Mouse (Mus musculus) hindbrain, embryonic 11.5 days (tissue): ENCODE measurements around the gene Sigirr. TPM values are rescaled to one million over a fixed set of nuclear protein-coding genes. Genes with fewer than 3 reads are reported as not detected.

Source experiments
- ATAC-seq: fragments of 200-750 bp; cut with Nextera tagmentation; 2 replicates; pipeline ENCODE4 v1.8.0; 2017; ENCODE audit warnings: mild to moderate bottlenecking, moderate TSS enrichment, moderate library complexity; ENCODE audit not compliant: low FRiP score
- DNase-seq: peaks from one replicate; pipeline ENCODE4 v3.0.0-alpha.2; 2015; ENCODE audit warnings: low spot score
- H3K27ac ChIP-seq: fragments of 300-500 bp; sonication (generic); 2 replicates; pipeline ENCODE4 v1.5.1; 2014; ENCODE audit warnings: mild to moderate bottlenecking, low read depth, low read length
- H3K27me3 ChIP-seq: fragments of 300-500 bp; sonication (generic); 2 replicates; pipeline ENCODE4 v1.6.1; 2014; ENCODE audit warnings: mild to moderate bottlenecking, low read length, moderate library complexity, mixed read lengths; ENCODE audit not compliant: control insufficient read depth, insufficient read depth
- H3K36me3 ChIP-seq: fragments of 300-500 bp; sonication (generic); 2 replicates; pipeline ENCODE4 v1.6.1; 2014; ENCODE audit warnings: mild to moderate bottlenecking, low read length, moderate library complexity, mixed read lengths; ENCODE audit not compliant: control insufficient read depth, insufficient read depth
- H3K4me1 ChIP-seq: fragments of 300-500 bp; sonication (generic); replicated peaks from 2 replicates; pipeline ENCODE4 v1.6.1; 2014; ENCODE audit warnings: low read length, mixed read lengths; ENCODE audit not compliant: control insufficient read depth, insufficient read depth
- H3K4me2 ChIP-seq: fragments of 300-500 bp; sonication (generic); replicated peaks from 2 replicates; pipeline ENCODE4 v1.6.1; 2014; ENCODE audit warnings: mild to moderate bottlenecking, low read depth, low read length
- H3K4me3 ChIP-seq: fragments of 300-500 bp; sonication (generic); 2 replicates; pipeline ENCODE4 v1.5.1; 2014; ENCODE audit warnings: low read depth, low read length
- H3K9ac ChIP-seq: fragments of 300-500 bp; sonication (generic); 2 replicates; pipeline ENCODE4 v1.6.1; 2014; ENCODE audit warnings: low read depth, low read length
- H3K9me3 ChIP-seq: fragments of 300-500 bp; sonication (generic); 2 replicates; pipeline ENCODE4 v1.6.1; 2016; ENCODE audit warnings: low read length; ENCODE audit not compliant: control insufficient read depth
- WGBS: fragments of 180-500 bp; shearing (Covaris S2); extraction: QIAGEN DNeasy Blood & Tissue Kit; methylation state at CpG from one replicate; pipeline ENCODE4 v1.1.7; 2014; 5-methylcytosine and 5-hydroxymethylcytosine counted together
- polyA plus RNA-seq: library from polyadenylated mRNA; unstranded; fragments of >200 nt; fragmentation: Nextera tagmentation; extraction: Ambion mirVana; gene quantifications from 2 replicates; pipeline ENCODE4 v1.2.1, GENCODE M21; 2014

Sigirr gene
- polyA plus RNA-seq, 1 experiment from 2014 or later, result 1.0 TPM

- Histone ChIP-seq H3K9me3 (no peaks in the 10 kb centered on the region), H3K36me3 (no peaks in the 10 kb centered on the region), H3K4me3 (peak overlapping the region; percentile 6; the same call in 1 of the 2 replicates), H3K4me2 (peak overlapping the region; percentile 35), H3K27ac (no peak overlapping the region), H3K9ac (no peak overlapping the region), H3K27me3 (peaks cover 16% of the 10 kb centered on the region), H3K4me1 (peaks cover 2% of the 10 kb centered on the region)
- ATAC-seq (peak; percentile 87), DNase-seq (peak; percentile 81)
- 3% methylated on average over 37 of the region's 37 CpGs for WGBS
Measured at GRCm38 (mm10) chr7:141092051-141092735, 8.2 kb downstream of the Sigirr start.

DNA sequence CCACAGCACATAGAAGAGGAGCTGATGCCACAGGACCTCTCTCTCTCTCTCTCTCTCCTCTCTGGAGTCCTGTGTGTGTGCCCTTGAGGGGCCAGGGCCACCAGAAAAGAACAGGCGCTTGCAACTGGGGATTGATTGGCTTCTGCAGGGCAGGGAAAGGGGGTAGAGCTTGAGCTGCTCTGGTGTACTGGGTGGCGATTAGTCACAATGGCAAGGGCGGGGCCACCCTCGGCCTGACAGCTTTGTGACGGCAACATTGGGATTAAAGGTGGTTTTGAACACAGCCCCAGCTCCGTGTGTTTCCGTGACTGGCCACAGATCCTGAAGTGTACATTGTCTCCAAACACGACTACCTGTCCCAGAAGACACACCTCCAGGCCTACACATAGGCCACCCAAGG, 10.1 kb downstream of the Sigirr start:
- Histone ChIP-seq H3K4me1 (peaks cover 2% of the 10 kb centered on the region), H3K4me2 (no peak overlapping the region), H3K9ac (no peak overlapping the region), H3K4me3 (no peak overlapping the region), H3K36me3 (no peaks in the 10 kb centered on the region), H3K27me3 (peaks cover 16% of the 10 kb centered on the region), H3K9me3 (no peaks in the 10 kb centered on the region), H3K27ac (no peak overlapping the region)
- 68% methylated on average over 8 of the region's 8 CpGs for WGBS
- no peak for DNase-seq
- no peak for ATAC-seq

- Histone ChIP-seq H3K4me3 (no peak overlapping the region), H3K9ac (no peak overlapping the region), H3K27me3 (peaks cover 16% of the 10 kb centered on the region), H3K36me3 (no peaks in the 10 kb centered on the region), H3K4me1 (peaks cover 2% of the 10 kb centered on the region), H3K4me2 (no peak overlapping the region; the same call in 1 of the 2 replicates), H3K9me3 (no peaks in the 10 kb centered on the region), H3K27ac (no peak overlapping the region)
- DNase-seq (no peak), ATAC-seq (no peak)
- WGBS, result 25% methylated on average over 18 of the region's 18 CpGs
Measured at GRCm38 (mm10) chr7:141088473-141088872, 11.9 kb downstream of the Sigirr start.

- Histone ChIP-seq H3K36me3 (no peaks in the 10 kb centered on the region), H3K27me3 (peaks cover 14% of the 10 kb centered on the region), H3K4me1 (peaks cover 2% of the 10 kb centered on the region), H3K9me3 (no peaks in the 10 kb centered on the region), H3K4me3 (no peak overlapping the region), H3K27ac (no peak overlapping the region), H3K4me2 (no peak overlapping the region), H3K9ac (no peak overlapping the region)
- DNase-seq (no peak), ATAC-seq (no peak)
- WGBS, result 41% methylated on average over 8 of the region's 8 CpGs
Measured at GRCm38 (mm10) chr7:141087894-141088293, 12.5 kb downstream of the Sigirr start.

DNA sequence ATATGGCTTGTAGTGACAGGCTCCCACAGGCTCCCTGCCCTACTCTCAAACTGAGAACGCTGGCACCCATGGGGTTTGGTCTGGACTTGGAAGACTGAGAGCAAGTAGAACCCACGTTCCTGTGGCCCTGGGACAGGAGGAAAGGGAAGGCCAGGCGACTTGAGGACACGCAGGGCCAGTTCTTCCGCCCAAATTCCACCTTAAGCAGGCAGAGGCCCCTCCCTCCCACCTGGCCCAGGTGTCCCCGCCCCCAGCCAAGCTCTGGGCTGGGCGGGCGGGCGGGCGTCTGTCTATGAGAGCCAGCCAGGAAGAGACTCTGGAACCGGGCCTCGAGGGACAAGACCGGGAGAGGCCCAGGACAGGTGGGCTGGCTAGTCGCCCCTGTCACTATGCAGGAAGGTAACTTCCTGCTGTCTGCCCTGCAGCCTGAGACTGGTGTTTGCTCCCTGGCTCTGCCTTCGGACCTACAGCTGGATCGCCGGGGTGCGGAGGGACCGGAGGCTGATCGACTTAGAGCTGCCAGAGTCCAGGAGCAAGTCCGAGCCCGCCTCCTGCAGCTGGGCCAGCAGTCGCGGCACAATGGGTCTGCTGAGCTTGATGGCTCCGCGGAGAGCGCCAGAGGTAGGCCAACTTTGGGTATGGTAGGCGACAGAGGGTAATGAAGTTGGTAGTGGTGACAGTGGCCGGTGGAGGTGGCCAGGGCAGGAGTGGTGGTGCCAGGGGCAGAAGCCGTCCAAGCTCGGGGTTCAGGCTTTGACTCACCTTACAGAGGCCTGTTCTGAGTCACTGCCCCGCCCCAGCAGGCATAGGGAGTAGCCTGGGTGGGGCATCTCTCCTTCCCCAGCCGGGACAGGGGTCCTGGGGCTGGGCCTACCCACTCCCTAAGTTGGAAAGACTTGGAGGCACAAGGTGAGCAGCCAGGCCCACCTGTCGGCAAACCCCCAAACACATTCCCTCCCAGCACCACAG, 20.6 kb downstream of the Sigirr start:
- peaks cover 5% of the 10 kb centered on the region; the same call in 1 of the 2 replicates for H3K27me3 ChIP-seq
- 24% methylated on average over 34 of the region's 34 CpGs for WGBS
- H3K4me1 ChIP-seq, result no peaks in the 10 kb centered on the region
- H3K4me2 ChIP-seq, result peak overlapping the region; percentile 11; the same call in 1 of the 2 replicates
- no peaks in the 10 kb centered on the region for H3K9me3 ChIP-seq
- no peak overlapping the region for H3K9ac ChIP-seq
- DNase-seq (no peak), ATAC-seq (no peak)
- H3K36me3 ChIP-seq, result no peaks in the 10 kb centered on the region
- H3K4me3 ChIP-seq, result no peak overlapping the region
- H3K27ac ChIP-seq, result no peak overlapping the region

- Histone ChIP-seq H3K27ac (no peak overlapping the region), H3K9me3 (no peaks in the 10 kb centered on the region), H3K4me1 (no peaks in the 10 kb centered on the region), H3K4me2 (no peak overlapping the region), H3K36me3 (no peaks in the 10 kb centered on the region), H3K9ac (no peak overlapping the region), H3K27me3 (peaks cover 5% of the 10 kb centered on the region; the same call in 1 of the 2 replicates), H3K4me3 (no peak overlapping the region)
- DNase-seq (no peak), ATAC-seq (no peak)
- 81% methylated on average over 4 of the region's 4 CpGs for WGBS
Measured at GRCm38 (mm10) chr7:141078876-141079275, 21.5 kb downstream of the Sigirr start.

- no peak within 1 kb of the TSS for H3K4me2 ChIP-seq
- H3K9me3 ChIP-seq, result no peaks in the 10 kb centered on the region
- no peaks in the 10 kb centered on the region for H3K36me3 ChIP-seq
- no peak within 1 kb of the TSS for H3K4me3 ChIP-seq
- DNase-seq (no peak), ATAC-seq (no peak)
- H3K27ac ChIP-seq, result no peak within 1 kb of the TSS
- WGBS, result 94% methylated on average over 15 of the region's 15 CpGs
- H3K27me3 ChIP-seq, result peaks cover 5% of the 10 kb centered on the region; the same call in 1 of the 2 replicates
- H3K4me1 ChIP-seq, result no peaks in the 10 kb centered on the region
- no peak within 1 kb of the TSS for H3K9ac ChIP-seq
Measured at GRCm38 (mm10) chr7:141077841-141078240, 22.5 kb downstream of the Sigirr start, which contains the start of gene Pkp3. Gene Pkp3, plus strand, starts transcription at chr7:141078218.

DNA sequence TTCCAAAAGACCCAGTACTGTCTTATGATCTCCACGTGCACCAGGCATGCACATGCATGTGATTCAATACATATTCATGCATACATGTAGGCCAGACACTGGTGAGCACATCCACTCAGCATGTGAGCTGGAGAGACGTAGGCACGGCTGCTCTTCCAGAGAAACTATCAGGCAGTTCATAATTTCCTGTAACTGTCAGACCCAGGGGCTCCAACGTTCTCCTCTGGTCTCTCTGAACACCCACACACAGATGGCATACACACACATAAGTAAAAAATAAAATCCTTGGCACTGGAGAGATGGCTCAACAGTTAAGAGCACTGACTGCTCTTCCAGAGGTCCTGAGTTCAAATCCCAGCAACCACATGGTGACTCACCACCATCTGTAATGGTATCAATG, 26.6 kb downstream of the Sigirr start:
- Histone ChIP-seq H3K36me3 (no peaks in the 10 kb centered on the region), H3K4me2 (no peak overlapping the region), H3K9ac (no peak overlapping the region), H3K4me3 (no peak overlapping the region), H3K27me3 (peaks cover 16% of the 10 kb centered on the region), H3K9me3 (no peaks in the 10 kb centered on the region), H3K4me1 (no peaks in the 10 kb centered on the region), H3K27ac (no peak overlapping the region)
- WGBS, result 89% methylated on average over 4 of the region's 4 CpGs
- ATAC-seq, result no peak
- DNase-seq, result no peak
